Mouse (Mus musculus) liver, postnatal 0 days (tissue): ENCODE data around the gene Pfas. TPM values are rescaled to one million over a fixed set of nuclear protein-coding genes. Genes with fewer than 3 reads are reported as not detected.

Experiments
- ATAC-seq: fragments of 200-750 bp; cut with Nextera tagmentation; 2 replicates; pipeline ENCODE4 v1.8.0; 2017; ENCODE audit warnings: mild to moderate bottlenecking, moderate library complexity
- DNase-seq: peaks from one replicate; pipeline ENCODE4 v3.0.0-alpha.2; 2016
- H3K27ac ChIP-seq: fragments of 300-500 bp; sonication (generic); 2 replicates; pipeline ENCODE4 v1.5.1; 2014; ENCODE audit warnings: antibody characterized with exemption, moderate library complexity, mild to moderate bottlenecking, low read depth
- H3K27me3 ChIP-seq: fragments of 300-500 bp; sonication (generic); 2 replicates; pipeline ENCODE4 v1.6.1; 2014; ENCODE audit warnings: low read length, control low read depth, mixed read lengths; ENCODE audit not compliant: insufficient read depth
- H3K36me3 ChIP-seq: fragments of 300-500 bp; sonication (generic); replicated peaks from 2 replicates; pipeline ENCODE4 v1.6.1; 2014; ENCODE audit warnings: mild to moderate bottlenecking, control low read depth, low read length, moderate library complexity, mixed read lengths; ENCODE audit not compliant: insufficient read depth
- H3K4me1 ChIP-seq: fragments of 300-500 bp; sonication (generic); 2 replicates; pipeline ENCODE4 v1.6.1; 2014; ENCODE audit warnings: antibody characterized with exemption, mild to moderate bottlenecking, control low read depth; ENCODE audit not compliant: insufficient read depth
- H3K4me2 ChIP-seq: fragments of 300-500 bp; sonication (generic); 2 replicates; pipeline ENCODE4 v1.6.1; 2014; ENCODE audit warnings: low read depth, mild to moderate bottlenecking, low read length, moderate library complexity, mixed read lengths
- H3K4me3 ChIP-seq: fragments of 300-500 bp; sonication (generic); 2 replicates; pipeline ENCODE4 v1.5.1; 2014; ENCODE audit warnings: low read depth, low read length
- H3K9ac ChIP-seq: fragments of 300-500 bp; sonication (generic); replicated peaks from 2 replicates; pipeline ENCODE4 v1.6.1; 2014; ENCODE audit warnings: mild to moderate bottlenecking, moderate library complexity
- H3K9me3 ChIP-seq: fragments of 300-500 bp; sonication (generic); 2 replicates; pipeline ENCODE4 v1.6.1; 2016; ENCODE audit warnings: mild to moderate bottlenecking, control low read depth, low read length, mixed read lengths
- CTCF ChIP-seq: sonication (generic); IDR thresholded peaks from 2 replicates; pipeline ENCODE4 v1.5.1; 2016; ENCODE audit warnings: antibody characterized with exemption, low read depth
- EP300 ChIP-seq: IDR thresholded peaks from 2 replicates; pipeline ENCODE4 v1.6.1; 2016; ENCODE audit warnings: antibody characterized with exemption, low read depth, mild to moderate bottlenecking
- WGBS: fragments of 180-500 bp; shearing (Covaris S2); extraction: QIAGEN DNeasy Blood & Tissue Kit; methylation state at CpG from one replicate; pipeline ENCODE4 v1.1.7; 2014; ENCODE audit not compliant: insufficient replicate concordance; 5-methylcytosine and 5-hydroxymethylcytosine counted together
- polyA plus RNA-seq: library from polyadenylated mRNA; unstranded; fragments of >200 nt; fragmentation: Nextera tagmentation; extraction: Ambion mirVana; gene quantifications from 2 replicates; pipeline ENCODE4 v1.2.1, GENCODE M21; 2015

Pfas gene
- polyA plus RNA-seq, 1 experiment from 2014 or later = 10.6 TPM

DNA sequence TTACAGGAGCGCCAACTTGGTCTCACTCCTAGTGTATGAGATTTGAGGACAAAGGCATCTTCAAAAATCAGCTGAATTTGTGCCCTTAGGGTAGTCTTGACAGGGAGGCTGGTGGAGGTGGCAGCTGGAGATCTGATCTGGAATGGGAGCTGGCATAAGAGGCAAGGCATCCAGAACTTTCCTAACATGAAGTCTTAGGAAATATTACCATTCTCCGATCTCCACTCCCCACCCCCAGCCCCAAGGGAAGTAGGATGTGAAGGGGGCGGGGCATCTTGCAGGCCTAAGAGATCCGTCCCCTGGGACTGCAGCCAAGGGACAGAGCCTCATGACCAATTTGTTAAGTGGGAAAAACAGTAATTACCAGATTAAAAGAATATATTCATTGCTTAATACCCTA, 38.0 kb downstream of the Pfas start:
- 55% methylated on average over 4 of the region's 4 CpGs for WGBS
- DNase-seq = no peak

GRCm38 (mm10) chr11:68968752-68969151, 39.5 kb downstream of the Pfas start:
- WGBS = 86% methylated on average over 11 of the region's 11 CpGs
- H3K9ac ChIP-seq = no peak overlapping the region
- no peak for ATAC-seq
- peaks cover 21% of the 10 kb centered on the region for H3K4me1 ChIP-seq
- H3K9me3 ChIP-seq = no peaks in the 10 kb centered on the region
- no peak overlapping the region for H3K4me2 ChIP-seq
- no peak for DNase-seq
- H3K4me3 ChIP-seq = no peak overlapping the region
- H3K36me3 ChIP-seq = no peaks in the 10 kb centered on the region
- H3K27ac ChIP-seq = no peak overlapping the region
- H3K27me3 ChIP-seq = 0 out of 2 replicates have a peak, but pooled peaks cover 2% of the 10 kb centered on the region
- TF ChIP-seq CTCF = no peak
- no peak for TF ChIP-seq EP300

More for the DNA sequence above, 38.0 kb downstream of the Pfas start:
- no peak for TF ChIP-seq CTCF
- TF ChIP-seq EP300 = no peak
- Histone ChIP-seq H3K9me3 (no peaks in the 10 kb centered on the region), H3K4me1 (peaks cover 24% of the 10 kb centered on the region), H3K9ac (no peak overlapping the region), H3K27me3 (0 out of 2 replicates have a peak, but pooled peaks cover 2% of the 10 kb centered on the region), H3K27ac (no peak overlapping the region), H3K4me2 (no peak overlapping the region), H3K4me3 (no peak overlapping the region), H3K36me3 (no peaks in the 10 kb centered on the region)
- no peak for ATAC-seq

GRCm38 (mm10) chr11:68967337-68968282, 40.6 kb downstream of the Pfas start, which contains the start of gene Slc25a35:
Gene Slc25a35 (plus strand): TSS chr11:68968131.
- H3K4me1 ChIP-seq = peaks cover 14% of the 10 kb centered on the region
- under 1% methylated on average over 50 of the region's 50 CpGs for WGBS
- ATAC-seq (peak; percentile 98), DNase-seq (peak; percentile 90)
- H3K4me2 ChIP-seq = peak within 1 kb of the TSS; percentile 89
- peak within 1 kb of the TSS; percentile 44; the same call in 1 of the 2 replicates for H3K27ac ChIP-seq
- no peaks in the 10 kb centered on the region for H3K36me3 ChIP-seq
- H3K4me3 ChIP-seq = peak within 1 kb of the TSS; percentile 60
- H3K9ac ChIP-seq = peak within 1 kb of the TSS; percentile 47
- TF ChIP-seq EP300 = no peak
- peak; percentile 45; the same call in 1 of the 2 replicates for TF ChIP-seq CTCF
- 0 out of 2 replicates have a peak, but pooled peaks cover 2% of the 10 kb centered on the region for H3K27me3 ChIP-seq
- no peaks in the 10 kb centered on the region for H3K9me3 ChIP-seq

GRCm38 (mm10) chr11:68966554-68966953, 41.7 kb downstream of the Pfas start:
- ATAC-seq (no peak), DNase-seq (no peak)
- H3K27ac ChIP-seq = no peak overlapping the region
- H3K4me2 ChIP-seq = no peak overlapping the region
- no peaks in the 10 kb centered on the region for H3K36me3 ChIP-seq
- H3K4me1 ChIP-seq = peaks cover 14% of the 10 kb centered on the region
- H3K9me3 ChIP-seq = no peaks in the 10 kb centered on the region
- TF ChIP-seq CTCF = no peak
- no peak for TF ChIP-seq EP300
- H3K4me3 ChIP-seq = no peak overlapping the region
- no peak overlapping the region for H3K9ac ChIP-seq
- 45% methylated on average over 1 of the region's 1 CpGs for WGBS
- 0 out of 2 replicates have a peak, but pooled peaks cover 2% of the 10 kb centered on the region for H3K27me3 ChIP-seq

DNA sequence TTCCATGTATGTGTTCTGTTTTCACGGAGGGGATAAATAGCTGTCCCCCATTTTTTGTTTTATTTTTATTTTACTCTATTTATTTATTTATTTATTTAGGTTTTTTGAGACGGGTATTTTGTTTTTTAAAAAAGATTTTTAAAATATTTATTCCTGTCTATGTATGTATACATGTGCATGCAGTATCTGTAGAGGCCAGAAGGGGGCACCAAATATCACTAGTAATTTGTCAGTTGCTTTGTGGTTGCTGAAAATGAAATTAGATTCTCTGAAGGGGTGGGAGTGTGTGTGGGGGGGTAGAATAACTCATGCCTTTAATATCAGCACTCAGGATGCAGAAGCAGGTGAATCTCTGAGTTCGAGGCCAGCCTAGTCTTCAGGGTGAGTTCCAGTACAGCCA, 42.4 kb downstream of the Pfas start:
- Histone ChIP-seq H3K4me3 (no peak overlapping the region), H3K4me2 (no peak overlapping the region), H3K27ac (no peak overlapping the region), H3K4me1 (peaks cover 14% of the 10 kb centered on the region), H3K9ac (no peak overlapping the region), H3K9me3 (no peaks in the 10 kb centered on the region), H3K36me3 (no peaks in the 10 kb centered on the region), H3K27me3 (0 out of 2 replicates have a peak, but pooled peaks cover 2% of the 10 kb centered on the region)
- peak; percentile 75 for DNase-seq
- 29% methylated on average over 3 of the region's 3 CpGs for WGBS
- peak; percentile 76 for TF ChIP-seq CTCF
- TF ChIP-seq EP300 = no peak
- no peak for ATAC-seq

DNA sequence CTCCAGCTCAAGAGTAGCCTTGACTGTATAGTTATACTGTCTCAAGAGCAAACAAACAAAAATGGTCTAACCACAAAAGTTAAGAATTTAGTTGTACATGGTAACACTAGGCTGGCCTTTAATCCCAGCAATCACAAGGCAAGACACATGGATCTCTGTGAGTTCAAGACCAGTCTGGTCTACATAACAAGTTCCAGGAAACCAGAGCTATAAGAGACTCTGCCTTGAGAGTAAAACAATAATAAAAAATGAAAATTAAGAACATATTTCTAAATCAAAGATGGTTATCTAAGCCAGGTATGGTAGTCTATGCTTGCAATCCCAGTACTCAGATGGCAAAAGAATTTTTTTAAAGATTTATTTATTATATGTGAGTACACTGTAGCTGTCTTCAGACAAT, 43.2 kb downstream of the Pfas start:
- Histone ChIP-seq H3K36me3 (no peaks in the 10 kb centered on the region), H3K9me3 (no peaks in the 10 kb centered on the region), H3K9ac (no peak overlapping the region), H3K4me2 (no peak overlapping the region), H3K27ac (no peak overlapping the region), H3K27me3 (0 out of 2 replicates have a peak, but pooled peaks cover 2% of the 10 kb centered on the region), H3K4me3 (no peak overlapping the region), H3K4me1 (peaks cover 14% of the 10 kb centered on the region)
- ATAC-seq (no peak), DNase-seq (no peak)
- no peak for TF ChIP-seq EP300
- no peak for TF ChIP-seq CTCF
